Mouse (Mus musculus) stomach, embryonic 15.5 days (tissue): Measurements from ENCODE around the gene Haus3. TPM values are rescaled to one million over a fixed set of nuclear protein-coding genes. Genes with fewer than 3 reads are reported as not detected.

ENCODE experiments used
- ATAC-seq: fragments of 200-750 bp; cut with Nextera tagmentation; 2 replicates; pipeline ENCODE4 v1.8.0; 2017; ENCODE audit warnings: low read depth, moderate number of reproducible peaks, moderate TSS enrichment; ENCODE audit not compliant: insufficient read depth, low FRiP score
- H3K27ac ChIP-seq: fragments of 300-500 bp; sonication (generic); 2 replicates; pipeline ENCODE4 v1.5.1; 2015; ENCODE audit warnings: mild to moderate bottlenecking, inconsistent platforms
- H3K27me3 ChIP-seq: fragments of 300-500 bp; sonication (generic); replicated peaks from 2 replicates; pipeline ENCODE4 v1.6.1; 2015; ENCODE audit warnings: inconsistent platforms
- H3K36me3 ChIP-seq: fragments of 300-500 bp; sonication (generic); 2 replicates; pipeline ENCODE4 v1.6.1; 2015; ENCODE audit warnings: inconsistent platforms
- H3K4me1 ChIP-seq: fragments of 300-500 bp; sonication (generic); 2 replicates; pipeline ENCODE4 v1.6.1; 2015; ENCODE audit warnings: inconsistent platforms
- H3K4me2 ChIP-seq: fragments of 300-500 bp; sonication (generic); 2 replicates; pipeline ENCODE4 v1.6.1; 2015; ENCODE audit warnings: mild to moderate bottlenecking, inconsistent platforms
- H3K4me3 ChIP-seq: fragments of 300-500 bp; sonication (generic); replicated peaks from 2 replicates; pipeline ENCODE4 v1.5.1; 2015; ENCODE audit warnings: inconsistent platforms
- H3K9ac ChIP-seq: fragments of 300-500 bp; sonication (generic); 2 replicates; pipeline ENCODE4 v1.6.1; 2015; ENCODE audit warnings: inconsistent platforms
- H3K9me3 ChIP-seq: fragments of 300-500 bp; sonication (generic); 2 replicates; pipeline ENCODE4 v1.6.1; 2016; ENCODE audit warnings: inconsistent platforms
- WGBS: fragments of 180-500 bp; shearing (Covaris S2); methylation state at CpG from one replicate; pipeline ENCODE4 v1.1.7; 2015; 5-methylcytosine and 5-hydroxymethylcytosine counted together
- polyA plus RNA-seq: library from polyadenylated mRNA; unstranded; fragments of >200 nt; fragmentation: Nextera tagmentation; extraction: Ambion mirVana; gene quantifications from 2 replicates; pipeline ENCODE4 v1.2.1, GENCODE M21; 2015

Haus3 gene
- polyA plus RNA-seq, 1 experiment from 2014 or later: 33.7 TPM

DNA sequence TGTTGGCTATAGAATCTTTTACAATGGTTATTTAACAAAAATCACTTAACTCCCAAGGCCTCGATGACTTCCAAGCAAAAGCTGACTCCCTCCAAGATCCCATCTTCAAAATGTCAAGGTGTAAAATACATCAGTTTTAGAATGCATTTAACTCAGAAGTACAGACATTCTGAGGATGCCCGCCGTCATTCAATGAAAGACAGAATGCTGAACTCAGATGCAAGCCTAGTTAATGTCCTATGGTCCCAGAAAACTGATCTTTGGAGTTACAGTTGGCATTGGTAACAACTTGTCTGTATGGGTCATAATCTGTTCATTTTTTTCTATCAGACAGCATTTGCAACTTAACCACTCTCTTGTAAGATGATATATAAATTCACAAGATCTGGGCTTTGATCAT is 627 bp upstream of the Haus3 start:
- Histone ChIP-seq H3K27ac (peak overlapping the region; percentile 90), H3K4me3 (peak overlapping the region; percentile 88), H3K4me1 (peaks cover 7% of the 10 kb centered on the region), H3K9me3 (no peaks in the 10 kb centered on the region), H3K36me3 (no peaks in the 10 kb centered on the region), H3K27me3 (no peaks in the 10 kb centered on the region), H3K4me2 (peak overlapping the region; percentile 69), H3K9ac (peak overlapping the region; percentile 16; the same call in 1 of the 2 replicates)
- no peak for ATAC-seq
- 73% methylated on average over 3 of the region's 3 CpGs for WGBS

DNA sequence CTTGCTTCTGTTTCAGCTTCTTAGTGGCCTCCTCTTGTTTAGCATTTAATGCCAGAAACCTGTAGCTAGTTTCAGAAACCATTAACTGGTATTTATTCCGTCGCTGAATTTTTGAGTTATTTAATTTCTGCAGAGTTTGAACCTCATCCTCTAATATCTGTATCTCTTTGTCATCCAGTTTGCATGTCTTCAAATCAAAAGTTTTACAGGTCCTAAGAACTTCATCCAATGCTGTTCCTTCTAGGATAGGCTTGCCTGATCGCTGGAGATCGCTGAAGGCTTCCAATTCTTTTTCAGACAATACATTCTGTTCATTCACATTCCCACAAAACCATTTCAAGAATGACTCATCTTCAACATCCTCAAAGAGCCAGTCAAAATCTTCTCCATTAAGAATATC is 1.5 kb downstream of the Haus3 start:
- H3K4me1 ChIP-seq: peaks cover 7% of the 10 kb centered on the region
- no peak overlapping the region for H3K4me3 ChIP-seq
- 0 out of 2 replicates have a peak, but pooled peaks cover 4% of the 10 kb centered on the region for H3K36me3 ChIP-seq
- H3K4me2 ChIP-seq: peak overlapping the region; percentile 30; the same call in 1 of the 2 replicates
- no peak overlapping the region for H3K27ac ChIP-seq
- ATAC-seq: no peak
- no peaks in the 10 kb centered on the region for H3K9me3 ChIP-seq
- no peak overlapping the region for H3K9ac ChIP-seq
- WGBS: 83% methylated on average over 4 of the region's 4 CpGs
- H3K27me3 ChIP-seq: no peaks in the 10 kb centered on the region

DNA sequence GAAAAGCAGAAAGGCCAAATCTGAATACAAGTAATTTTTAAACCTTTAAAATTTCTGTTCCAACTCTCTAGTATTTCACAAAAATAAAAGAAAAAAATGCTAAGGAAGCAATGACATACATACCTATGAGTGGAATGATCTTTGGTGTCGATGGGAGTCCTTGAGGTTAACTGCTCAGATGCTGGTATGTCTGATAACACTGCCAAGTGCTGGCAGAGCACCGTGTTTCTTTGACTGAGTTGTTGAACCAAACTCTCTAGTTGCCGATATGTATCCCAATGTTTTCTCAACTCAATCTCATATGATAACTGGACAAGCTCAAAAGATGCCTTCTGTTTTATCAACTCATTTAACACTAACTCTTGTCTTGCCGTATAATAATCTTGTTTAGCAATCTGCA is 3.5 kb downstream of the Haus3 start:
- Histone ChIP-seq H3K27me3 (no peaks in the 10 kb centered on the region), H3K4me2 (no peak overlapping the region), H3K9ac (no peak overlapping the region)

DNA sequence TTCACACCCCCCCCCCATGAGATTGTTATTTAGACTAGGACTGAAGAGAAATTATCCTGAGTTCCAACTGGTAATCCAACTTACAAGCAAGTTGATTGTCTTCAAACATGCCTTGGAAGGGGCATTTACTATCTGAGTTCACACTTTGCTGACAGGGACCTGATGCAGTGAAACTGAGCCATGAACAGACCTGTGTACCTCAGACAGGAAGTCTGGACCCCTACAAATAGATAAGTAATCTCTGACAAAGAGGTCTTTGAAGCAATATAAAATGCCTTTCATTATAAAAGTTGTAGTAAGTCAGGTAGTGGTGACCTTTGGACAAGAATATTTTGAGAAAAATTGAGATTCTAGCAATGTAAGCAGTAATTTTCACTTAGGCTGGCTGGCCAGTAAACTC is 20.9 kb downstream of the Haus3 start:
- H3K9ac ChIP-seq: no peak overlapping the region
- H3K27ac ChIP-seq: no peak overlapping the region
- no peaks in the 10 kb centered on the region for H3K9me3 ChIP-seq
- no peak overlapping the region for H3K4me2 ChIP-seq
- H3K4me3 ChIP-seq: no peak overlapping the region
- no peaks in the 10 kb centered on the region for H3K4me1 ChIP-seq
- ATAC-seq: no peak
- no peaks in the 10 kb centered on the region for H3K27me3 ChIP-seq
- H3K36me3 ChIP-seq: no peaks in the 10 kb centered on the region

More for the DNA sequence above, 3.5 kb downstream of the Haus3 start:
- Histone ChIP-seq H3K4me3 (no peak overlapping the region), H3K4me1 (peaks cover 7% of the 10 kb centered on the region), H3K36me3 (peaks cover 4% of the 10 kb centered on the region; the same call in 1 of the 2 replicates), H3K9me3 (no peaks in the 10 kb centered on the region), H3K27ac (no peak overlapping the region)
- 69% methylated on average over 4 of the region's 4 CpGs for WGBS
- no peak for ATAC-seq

DNA sequence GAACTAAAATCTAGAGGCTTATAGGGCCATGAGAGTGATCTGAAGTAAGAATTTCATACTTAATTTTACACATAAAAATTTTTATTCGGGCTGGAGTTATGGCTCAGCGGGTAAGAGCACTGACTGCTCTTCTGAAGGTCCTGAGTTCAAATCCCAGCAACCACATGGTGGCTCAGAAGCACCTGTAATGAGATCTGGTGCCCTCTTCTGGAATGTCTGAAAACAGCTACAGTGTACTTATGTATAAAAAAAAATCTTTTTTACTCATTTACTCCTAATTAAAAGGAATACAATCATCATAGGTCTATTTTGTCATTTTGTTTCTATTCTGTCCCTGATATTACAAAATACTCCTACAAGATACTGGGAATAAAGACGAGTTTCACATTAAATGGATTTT is 21.8 kb downstream of the Haus3 start:
- 89% methylated on average over 3 of the region's 3 CpGs for WGBS
- no peaks in the 10 kb centered on the region for H3K36me3 ChIP-seq

DNA sequence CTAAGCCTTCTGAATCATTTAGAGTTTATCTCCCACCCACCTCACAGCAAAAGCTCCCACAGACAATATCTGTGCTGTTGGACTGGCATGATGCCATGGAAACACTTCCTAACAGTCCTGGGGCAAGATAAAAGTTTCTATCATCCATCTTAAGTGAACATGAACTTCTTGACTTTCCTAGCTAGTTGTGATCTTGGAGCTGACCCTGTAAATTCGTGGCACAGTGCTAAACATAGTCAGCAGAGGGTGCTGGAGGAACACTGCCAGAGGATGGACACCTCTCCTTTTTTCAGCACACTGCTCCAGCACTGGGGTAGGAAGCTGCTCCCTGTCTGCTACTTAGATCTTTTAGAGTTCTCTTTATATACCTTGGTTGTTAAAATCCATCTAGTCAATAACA is 29.6 kb downstream of the Haus3 start:
- Histone ChIP-seq H3K9ac (no peak overlapping the region), H3K4me2 (no peak overlapping the region), H3K27me3 (no peaks in the 10 kb centered on the region), H3K4me3 (no peak overlapping the region), H3K9me3 (no peaks in the 10 kb centered on the region), H3K27ac (no peak overlapping the region), H3K4me1 (no peaks in the 10 kb centered on the region), H3K36me3 (no peaks in the 10 kb centered on the region)
- WGBS: 3% methylated on average over 1 of the region's 1 CpGs
- ATAC-seq: no peak

More for the DNA sequence above, 21.8 kb downstream of the Haus3 start:
- H3K4me2 ChIP-seq: no peak overlapping the region
- H3K27me3 ChIP-seq: no peaks in the 10 kb centered on the region
- H3K27ac ChIP-seq: no peak overlapping the region
- no peaks in the 10 kb centered on the region for H3K4me1 ChIP-seq
- H3K9ac ChIP-seq: no peak overlapping the region
- H3K4me3 ChIP-seq: no peak overlapping the region
- H3K9me3 ChIP-seq: no peaks in the 10 kb centered on the region
- no peak for ATAC-seq

DNA sequence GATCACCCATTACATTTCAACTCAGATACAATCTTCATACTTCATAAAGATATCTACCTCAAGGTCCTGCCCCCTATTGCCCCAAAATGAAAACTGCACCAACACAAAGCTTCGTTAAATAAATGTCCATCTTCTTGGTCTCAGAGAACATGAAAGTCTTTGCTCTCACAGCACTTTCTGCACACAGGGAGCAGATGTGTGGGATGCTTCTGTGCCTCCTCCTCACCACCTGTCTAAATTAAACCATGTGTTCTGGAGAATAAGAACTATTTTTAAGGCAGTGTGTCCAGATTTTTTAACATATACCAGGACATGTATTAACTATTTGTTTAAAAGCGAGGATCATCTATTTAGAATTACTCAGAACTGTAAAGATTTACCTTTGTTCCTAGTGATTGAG is 36.6 kb downstream of the Haus3 start:
- Histone ChIP-seq H3K4me3 (no peak overlapping the region), H3K9ac (no peak overlapping the region), H3K36me3 (no peaks in the 10 kb centered on the region), H3K9me3 (no peaks in the 10 kb centered on the region), H3K27me3 (no peaks in the 10 kb centered on the region), H3K27ac (no peak overlapping the region), H3K4me2 (no peak overlapping the region), H3K4me1 (no peaks in the 10 kb centered on the region)
- no peak for ATAC-seq
- 71% methylated on average over 2 of the region's 2 CpGs for WGBS

DNA sequence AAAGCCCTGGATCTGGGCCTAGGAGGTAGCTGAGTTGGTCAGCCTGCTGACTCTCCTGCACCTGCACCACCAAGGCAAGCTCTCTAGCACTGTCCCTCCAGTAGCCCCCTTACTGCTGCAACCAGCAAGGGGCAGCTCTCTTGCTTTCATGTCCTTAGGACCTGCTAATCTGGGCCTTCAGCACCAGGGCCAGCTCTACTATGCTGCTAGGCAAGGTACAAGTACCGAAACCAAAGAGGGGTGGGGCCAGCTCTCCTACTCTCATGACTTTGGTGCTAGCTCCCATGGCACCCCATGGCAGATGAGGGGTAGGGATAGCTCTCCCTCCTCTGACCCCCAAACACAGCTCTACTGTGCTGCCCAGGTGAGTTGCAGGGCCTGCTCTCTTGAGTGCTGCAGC is 45.2 kb downstream of the Haus3 start:
- no peak overlapping the region for H3K9ac ChIP-seq
- H3K9me3 ChIP-seq: no peaks in the 10 kb centered on the region
- no peaks in the 10 kb centered on the region for H3K4me1 ChIP-seq
- no peak for ATAC-seq
- no peaks in the 10 kb centered on the region for H3K27me3 ChIP-seq
- no peaks in the 10 kb centered on the region for H3K36me3 ChIP-seq
- WGBS: 21% methylated on average over 1 of the region's 1 CpGs
- no peak overlapping the region for H3K27ac ChIP-seq
- H3K4me3 ChIP-seq: no peak overlapping the region
- H3K4me2 ChIP-seq: no peak overlapping the region

DNA sequence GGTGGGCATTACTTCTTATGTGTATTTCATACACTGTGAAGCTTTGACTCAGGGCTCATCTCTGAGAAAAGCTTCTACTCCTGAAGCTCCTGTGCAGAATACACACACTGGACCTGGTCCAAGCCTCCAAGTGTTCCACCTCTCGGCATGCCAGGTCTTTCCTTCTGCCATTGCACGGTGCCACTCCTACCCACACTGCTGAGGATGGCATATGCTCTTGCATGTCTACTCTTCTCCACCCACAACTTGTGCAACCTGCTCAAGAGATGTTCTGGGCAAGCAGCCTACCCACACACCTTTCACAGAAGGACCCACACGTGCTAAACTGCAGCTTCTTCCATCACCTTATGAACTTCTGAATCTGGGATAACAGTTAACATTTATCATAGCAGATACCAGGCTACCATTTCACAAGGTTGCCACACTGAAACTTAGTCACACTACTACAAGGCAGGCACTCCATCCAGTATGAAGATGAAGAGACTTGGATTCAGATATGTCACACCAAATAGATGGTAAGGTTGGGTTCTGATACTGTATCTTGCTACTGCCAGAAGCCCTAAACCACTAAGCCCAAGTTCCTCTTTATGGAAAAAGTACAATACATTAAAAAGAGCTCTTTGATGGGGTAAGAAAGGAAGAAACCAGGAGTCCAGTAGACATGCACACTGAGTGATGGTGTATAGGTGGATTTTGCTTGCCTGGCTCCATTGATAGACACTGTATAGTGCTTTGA is 50.0 kb downstream of the Haus3 start:
- Histone ChIP-seq H3K9me3 (no peaks in the 10 kb centered on the region), H3K4me1 (no peaks in the 10 kb centered on the region), H3K9ac (no peak overlapping the region), H3K4me2 (no peak overlapping the region), H3K36me3 (no peaks in the 10 kb centered on the region), H3K27me3 (no peaks in the 10 kb centered on the region), H3K27ac (no peak overlapping the region), H3K4me3 (no peak overlapping the region)
- ATAC-seq: no peak
- 79% methylated on average over 3 of the region's 3 CpGs for WGBS

DNA sequence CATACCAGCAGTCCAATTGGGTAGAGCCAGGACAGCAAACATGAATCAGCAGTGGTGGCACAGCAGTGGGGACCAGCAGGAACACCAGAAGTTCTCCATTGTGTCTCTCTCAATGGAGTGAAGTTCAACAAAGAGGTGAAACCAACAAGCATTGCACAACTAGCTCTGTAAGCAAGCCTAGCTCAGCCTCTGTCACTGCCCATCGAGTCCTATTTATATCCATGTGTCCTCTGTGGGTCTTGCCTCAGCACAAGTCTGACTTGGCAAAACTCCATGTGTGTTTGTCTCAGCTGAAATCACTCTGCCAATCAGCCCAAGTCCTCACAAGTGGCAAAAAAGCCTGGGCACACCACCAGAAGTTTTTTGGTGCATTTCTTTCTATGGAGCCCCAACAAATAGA is 63.6 kb downstream of the Haus3 start:
- H3K27me3 ChIP-seq: no peaks in the 10 kb centered on the region
- ATAC-seq: no peak
- no peak overlapping the region for H3K9ac ChIP-seq
- no peaks in the 10 kb centered on the region for H3K36me3 ChIP-seq
- no peaks in the 10 kb centered on the region for H3K9me3 ChIP-seq
- H3K4me1 ChIP-seq: no peaks in the 10 kb centered on the region
- WGBS: 78% methylated on average over 1 of the region's 1 CpGs
- no peak overlapping the region for H3K27ac ChIP-seq
- no peak overlapping the region for H3K4me3 ChIP-seq
- H3K4me2 ChIP-seq: no peak overlapping the region

Other genes with a start within 250 kb of the Haus3 start
- gene Nelfa, start 233.1 kb downstream of the Haus3 start, polyA plus RNA-seq: 47.0 and 48.9 TPM in 2 replicates
- gene Gm1673, start 186.1 kb downstream of the Haus3 start, polyA plus RNA-seq: 67.5 and 71.5 TPM in 2 replicates
- 0.28 and 0.32 TPM in 2 replicates for gene Nat8l, start 173.5 kb downstream of the Haus3 start, polyA plus RNA-seq
- 0.81 and 0.92 TPM in 2 replicates for gene Poln, start 79 bp downstream of the Haus3 start, polyA plus RNA-seq
- gene Mxd4, start 18.2 kb upstream of the Haus3 start, polyA plus RNA-seq: 28.7 and 34.7 TPM in 2 replicates
- gene Zfyve28, start 118.9 kb upstream of the Haus3 start, polyA plus RNA-seq: 0.53 and 0.62 TPM in 2 replicates
- gene Cfap99, start 119.1 kb upstream of the Haus3 start, polyA plus RNA-seq: not detected in 2 replicates
- gene Rnf4, start 166.8 kb upstream of the Haus3 start, polyA plus RNA-seq: 138 and 151 TPM in 2 replicates
- gene Fam193a, start 200.4 kb upstream of the Haus3 start, polyA plus RNA-seq: 10.3 and 11.8 TPM in 2 replicates